Mouse (Mus musculus): ENCODE measurements around the gene Mettl24. TPM values are rescaled to one million over a fixed set of nuclear protein-coding genes. Genes with fewer than 3 reads are reported as not detected.

The Mettl24 gene
- 3.1 and 4.6 TPM in 2 replicates for polyA plus RNA-seq (2012; rRNA removed; ENCODE audit: low replicate concordance)

DNA sequence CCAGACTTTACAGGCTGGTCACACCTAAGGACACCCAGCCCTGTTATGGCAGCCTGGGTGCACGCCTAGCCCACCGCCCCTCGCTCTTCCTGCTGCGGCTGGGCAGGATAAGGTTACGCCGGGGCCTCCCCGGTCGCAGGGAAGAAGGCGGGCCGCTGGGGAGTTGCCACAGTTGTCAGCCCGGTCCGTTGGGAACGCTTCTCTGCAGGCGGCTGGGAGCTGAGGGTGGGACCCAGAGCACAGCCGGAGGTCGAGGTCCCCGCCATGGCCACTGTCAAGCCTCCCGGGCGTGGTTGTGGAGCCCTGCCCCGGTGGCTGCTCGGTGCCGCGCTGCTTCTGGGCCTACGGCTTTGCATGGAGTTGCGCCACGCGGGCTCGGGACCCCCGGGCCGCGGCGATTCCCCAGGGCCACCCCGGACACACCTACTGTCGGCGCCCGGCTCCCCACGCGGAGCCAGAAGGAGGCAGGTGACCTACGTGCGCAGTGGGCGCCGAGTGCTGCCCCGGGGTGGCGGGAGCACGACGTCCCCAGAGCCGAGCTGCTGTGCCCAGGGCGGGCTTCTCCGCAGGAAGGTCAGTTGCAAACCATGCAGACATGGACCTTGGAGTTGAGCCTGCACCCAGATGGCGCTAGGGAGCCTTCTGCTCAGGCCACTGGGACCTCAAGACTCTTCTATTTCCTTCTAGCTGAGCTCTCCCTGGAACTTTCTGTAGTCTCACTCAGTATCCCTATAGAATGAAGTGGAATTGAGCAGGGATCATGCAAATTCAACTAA is at the start of gene Mettl24:
Gene Mettl24 (plus strand): TSS at position 191 of the 776 bp plus-strand sequence.

Other genes starting within 250 kb of the Mettl24 start
- not detected in 2 replicates for gene Slc22a16, start 112.9 kb upstream of the Mettl24 start, polyA plus RNA-seq (2012; rRNA removed; ENCODE audit: low replicate concordance)
- gene Ddo, start 53.3 kb upstream of the Mettl24 start, polyA plus RNA-seq (2012; rRNA removed; ENCODE audit: low replicate concordance), result 8.9 and 26.7 TPM in 2 replicates
- 21.7 and 24.0 TPM in 2 replicates for gene Cdc40, start 200.0 kb downstream of the Mettl24 start, polyA plus RNA-seq (2012; rRNA removed; ENCODE audit: low replicate concordance)
- gene Wasf1, start 200.2 kb downstream of the Mettl24 start, polyA plus RNA-seq (2012; rRNA removed; ENCODE audit: low replicate concordance), result 3.3 and 4.0 TPM in 2 replicates